Mouse (Mus musculus) bone marrow, adult 2 months (tissue): ENCODE results near the gene Azin2.

Experiments used
- CTCF ChIP-seq: fragments of 200-500 bp; IDR thresholded peaks from 2 replicates; pipeline ENCODE4 v1.5.1; 2011; ENCODE audit warnings: low read length, control low read depth; ENCODE audit not compliant: control insufficient read depth, insufficient read depth
- POLR2A ChIP-seq: fragments of 200-500 bp; IDR thresholded peaks from 2 replicates; pipeline ENCODE4 v1.6.1; 2011; ENCODE audit warnings: low read depth, mild to moderate bottlenecking, control low read depth, low read length, borderline replicate concordance; ENCODE audit not compliant: control insufficient read depth

DNA sequence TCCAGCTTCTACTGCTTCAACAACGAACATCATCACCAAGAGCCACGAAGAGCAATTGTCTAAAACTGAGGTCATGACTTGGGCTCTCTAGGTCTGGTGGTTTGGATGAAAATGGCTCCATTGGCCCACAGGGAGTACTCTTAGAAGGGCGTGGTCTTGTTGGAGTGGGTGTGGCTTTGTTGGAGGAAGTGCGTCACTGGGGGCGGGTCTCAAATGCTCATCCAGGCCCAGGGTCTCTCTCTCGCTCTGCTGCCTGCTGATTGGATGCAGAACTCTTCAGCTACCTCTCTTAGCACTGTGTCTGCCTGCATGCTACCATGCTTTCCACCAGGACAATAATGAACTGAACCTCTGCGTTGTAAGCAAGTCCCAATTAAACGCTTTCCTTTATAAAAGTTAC is 12.4 kb upstream of the Azin2 start:
- no peak for TF ChIP-seq CTCF
- no peak for TF ChIP-seq POLR2A
